ENCODE assay signal across 24 mouse cellular contexts in the genomic region with DNA sequence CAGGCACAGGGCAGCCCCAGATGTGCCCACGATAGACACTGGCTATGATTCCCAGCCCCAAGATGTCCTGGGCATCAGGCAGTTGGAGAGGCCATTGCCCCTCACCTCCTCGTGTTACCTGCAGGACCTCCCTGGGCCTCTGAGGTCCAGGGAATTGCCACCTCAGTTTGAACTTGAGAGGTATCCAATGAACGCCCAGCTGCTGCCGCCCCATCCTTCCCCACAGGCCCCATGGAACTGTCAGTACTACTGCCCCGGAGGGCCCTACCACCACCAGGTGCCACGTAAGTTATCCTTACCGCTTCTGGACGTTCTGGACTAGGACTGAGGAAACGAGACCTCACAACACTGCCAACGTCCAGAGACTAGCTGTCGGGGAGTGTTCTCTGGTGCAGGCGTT. TPM values are rescaled to one million over a fixed set of nuclear protein-coding genes. Genes with fewer than 3 reads are reported as not detected.
DNase-seq lines count a peak whose midpoint lies in the region; ATAC-seq and TF ChIP-seq lines count a peak whose summit lies in the region.
"Had no signal": no experiment of that assay in that cellular context is flagged by ENCODE, and none has a peak within 500 bp of the region (broad histone marks: within the 10 kb centered on the region; RNA-seq: fewer than 3 reads in every experiment).

No protein-coding gene starts in this region.

- intact Hi-C loops in gastrocnemius, adult 2 months (cut with DNase I): no loop called here

- H3K4me3 ChIP-seq in gastrocnemius, adult 2 months: no peak overlapping the region
- H3K4me3 ChIP-seq in kidney, adult 2 months (ENCODE audit: insufficient read depth, low read depth, low read length): no peak overlapping the region
- H3K4me3 ChIP-seq in lung, embryonic 16.5 days (ENCODE audit: low read length): no peak overlapping the region
- H3K4me3 ChIP-seq in limb, embryonic 10.5 days: no peak overlapping the region
- no peak overlapping the region for H3K4me3 ChIP-seq in forebrain, embryonic 15.5 days
- H3K4me3 ChIP-seq: forebrain, embryonic 12.5 days; hindbrain, embryonic 12.5 days; intestine, embryonic 15.5 days; limb, embryonic 15.5 days; midbrain, embryonic 13.5 days; neural tube, embryonic 13.5 days had no signal

- peaks cover 32% of the 10 kb centered on the region for H3K4me1 ChIP-seq in kidney, adult 2 months (ENCODE audit: control insufficient read depth, insufficient read depth, low read length)
- H3K4me1 ChIP-seq in lung, embryonic 16.5 days (replicated peaks; ENCODE audit: control insufficient read depth, insufficient read depth, low read length): peaks cover 42% of the 10 kb centered on the region
- peaks cover 54% of the 10 kb centered on the region for H3K4me1 ChIP-seq in limb, embryonic 10.5 days
- H3K4me1 ChIP-seq in forebrain, embryonic 15.5 days: peaks cover 41% of the 10 kb centered on the region

- TF ChIP-seq CTCF in gastrocnemius, adult 2 months (IDR thresholded peaks at IDR 0.05): no peak
- no peak for TF ChIP-seq CTCF in kidney, adult 2 months (conservative IDR thresholded peaks at IDR 0.05; ENCODE audit: insufficient read depth, insufficient read length, low read depth, low read length)

- 90% methylated on average over 12 of the region's 12 CpGs for WGBS in kidney, adult 2 months
- WGBS in lung, embryonic 16.5 days: 80% methylated on average over 12 of the region's 12 CpGs
- 88% methylated on average over 12 of the region's 12 CpGs for WGBS in limb, embryonic 10.5 days
- 89% methylated on average over 12 of the region's 12 CpGs for WGBS in forebrain, embryonic 15.5 days

- TF ChIP-seq POLR2A in kidney, adult 2 months (IDR thresholded peaks at IDR 0.05; ENCODE audit: low read depth, low read length): no peak

- no peaks in the 10 kb centered on the region for H3K9me3 ChIP-seq in lung, embryonic 16.5 days (ENCODE audit: control insufficient read depth, low read length)
- H3K9me3 ChIP-seq in limb, embryonic 10.5 days (replicated peaks): no peaks in the 10 kb centered on the region
- H3K9me3 ChIP-seq in forebrain, embryonic 15.5 days: no peaks in the 10 kb centered on the region
- H3K9me3 ChIP-seq: forebrain, embryonic 12.5 days; hindbrain, embryonic 12.5 days; intestine, embryonic 15.5 days; limb, embryonic 15.5 days; midbrain, embryonic 13.5 days; neural tube, embryonic 13.5 days had no signal

- H3K27me3 ChIP-seq in kidney, adult 2 months (replicated peaks; ENCODE audit: control insufficient read depth, insufficient read depth, low read length): no peaks in the 10 kb centered on the region
- H3K27me3 ChIP-seq in lung, embryonic 16.5 days (ENCODE audit: control insufficient read depth, insufficient read depth, low read depth, low read length): no peaks in the 10 kb centered on the region
- H3K27me3 ChIP-seq in limb, embryonic 10.5 days (ENCODE audit: low read depth, poor library complexity, severe bottlenecking): no peaks in the 10 kb centered on the region
- H3K27me3 ChIP-seq in forebrain, embryonic 15.5 days: no peaks in the 10 kb centered on the region
- H3K27me3 ChIP-seq: CH12.LX; forebrain, embryonic 12.5 days; hindbrain, embryonic 12.5 days; intestine, embryonic 15.5 days; limb, embryonic 15.5 days; midbrain, embryonic 13.5 days; neural tube, embryonic 13.5 days had no signal

- H3K4me2 ChIP-seq in lung, embryonic 16.5 days (ENCODE audit: low read depth, low read length): no peak overlapping the region
- no peak overlapping the region for H3K4me2 ChIP-seq in forebrain, embryonic 15.5 days (replicated peaks)
- H3K4me2 ChIP-seq: forebrain, embryonic 12.5 days; hindbrain, embryonic 12.5 days; intestine, embryonic 15.5 days; limb, embryonic 15.5 days; lung, embryonic 14.5 days; midbrain, embryonic 13.5 days; neural tube, embryonic 13.5 days had no signal

- no peaks in the 10 kb centered on the region; the same call in 1 of the 2 replicates for H3K36me3 ChIP-seq in kidney, adult 2 months (ENCODE audit: control insufficient read depth, insufficient read depth, low read length)
- peaks cover 13% of the 10 kb centered on the region for H3K36me3 ChIP-seq in lung, embryonic 16.5 days (ENCODE audit: control insufficient read depth, insufficient read depth, low read length)
- peaks cover 12% of the 10 kb centered on the region for H3K36me3 ChIP-seq in limb, embryonic 10.5 days
- H3K36me3 ChIP-seq in forebrain, embryonic 15.5 days: peaks cover 8% of the 10 kb centered on the region; the same call in 1 of the 2 replicates

- H3K27ac ChIP-seq in gastrocnemius, adult 2 months: peak overlapping the region; percentile 83
- peak overlapping the region; percentile 18; the same call in 1 of the 2 replicates for H3K27ac ChIP-seq in kidney, adult 2 months (ENCODE audit: insufficient read depth, low read depth, low read length)
- 0 out of 2 replicates have a peak overlapping the region, but pooled peaks have one; percentile 8 for H3K27ac ChIP-seq in lung, embryonic 16.5 days (ENCODE audit: low read length)
- H3K27ac ChIP-seq in limb, embryonic 10.5 days: peak overlapping the region; percentile 50; the same call in 1 of the 2 replicates
- no peak overlapping the region for H3K27ac ChIP-seq in forebrain, embryonic 15.5 days (replicated peaks)
- H3K27ac ChIP-seq: forebrain, embryonic 12.5 days; hindbrain, embryonic 12.5 days; hindbrain, postnatal 0 days; intestine, embryonic 15.5 days; liver, embryonic 14.5 days; midbrain, embryonic 13.5 days; neural tube, embryonic 13.5 days had no signal

- ATAC-seq in lung, embryonic 16.5 days (ENCODE audit: low read depth): no peak
- no peak for ATAC-seq in forebrain, embryonic 15.5 days (replicated peaks)
- ATAC-seq: hindbrain, postnatal 0 days; intestine, embryonic 15.5 days; midbrain, embryonic 13.5 days had no signal

- no peak for DNase-seq in gastrocnemius, adult 2 months
- no peak for DNase-seq in gastrocnemius, adult 8-10 months (ENCODE audit: low spot score in 2 of 2)
- DNase-seq in kidney, adult 2 months: no peak
- no peak for DNase-seq in kidney, postnatal 14 days
- DNase-seq in lung, postnatal 14 days: no peak
- DNase-seq in limb, embryonic 10.5 days (ENCODE audit: low spot score): no peak
- DNase-seq: adrenal gland, adult 2 months; adrenal gland, postnatal 36 days; gastrocnemius, postnatal 25 days; heart, postnatal 14 days; left cerebral cortex, postnatal 4 days; lung, embryonic 14.5 days; right cerebral cortex, postnatal 4 days had no signal

- H3K9ac ChIP-seq in lung, embryonic 16.5 days (ENCODE audit: low read length): no peak overlapping the region; the same call in 1 of the 2 replicates
- no peak overlapping the region for H3K9ac ChIP-seq in forebrain, embryonic 15.5 days (replicated peaks)
- H3K9ac ChIP-seq: forebrain, embryonic 12.5 days; hindbrain, embryonic 12.5 days; intestine, embryonic 15.5 days; limb, embryonic 15.5 days; liver, embryonic 14.5 days; lung, embryonic 14.5 days; midbrain, embryonic 13.5 days; neural tube, embryonic 13.5 days had no signal

RNA-seq across cellular contexts. Expression of a gene that starts 13.6 kb away (rescaled TPM):
- total RNA-seq in gastrocnemius, adult 2 months (2021): 1 to 10 TPM; 5.5 to 9.0 TPM
- 1 to 10 TPM; 2.8 to 6.3 (median 4.4) TPM for total RNA-seq in gastrocnemius, adult 8-10 months (2022)
- 10.4 and 12.8 TPM in 2 replicates for polyA plus RNA-seq in kidney, adult 2 months (2012; rRNA removed)
- polyA plus RNA-seq in lung, embryonic 16.5 days (2015; fragmentation: Nextera tagmentation; extraction: Ambion mirVana): 34.2 and 37.9 TPM in 2 replicates
- 7.2 and 8.7 TPM in 2 replicates for polyA plus RNA-seq in limb, embryonic 10.5 days (2016; fragmentation: Nextera tagmentation; extraction: Ambion mirVana)
- 4.5 and 5.0 TPM in 2 replicates for polyA plus RNA-seq in forebrain, embryonic 15.5 days (2015; fragmentation: Nextera tagmentation; extraction: Ambion mirVana)
